Mouse (Mus musculus): ENCODE results near the gene Hinfp. TPM values are rescaled to one million over a fixed set of nuclear protein-coding genes. Genes with fewer than 3 reads are reported as not detected.

The Hinfp gene
- polyA plus RNA-seq, 1 experiment from 2014 or later, result 17.4 TPM

DNA sequence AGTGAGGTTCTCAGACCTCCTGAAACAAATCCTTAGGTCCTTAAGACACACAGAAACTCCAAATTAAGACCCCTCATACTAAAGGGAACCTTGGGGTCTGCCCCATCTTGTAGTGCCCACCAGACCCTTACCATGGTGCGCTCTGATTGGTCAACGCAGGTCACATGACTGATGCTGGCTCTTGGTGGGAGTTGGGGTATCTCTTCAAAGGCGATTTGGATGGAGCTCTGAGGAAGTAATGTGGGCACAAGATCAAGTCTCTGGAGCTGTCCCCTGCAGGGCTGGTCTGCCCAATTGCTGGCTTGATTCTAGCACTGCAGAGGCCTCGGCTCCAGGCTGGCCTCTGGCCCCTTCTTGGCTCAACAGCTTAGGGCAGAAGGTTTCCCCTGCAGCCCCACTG, 12.0 kb upstream of the Hinfp start:
- DNase-seq (ENCODE audit: low spot score), result no peak
- Histone ChIP-seq H3K4me3 (replicated peaks; ENCODE audit: low read length) (no peak overlapping the region), H3K9ac (no peak overlapping the region), H3K4me1 (replicated peaks; ENCODE audit: control insufficient read depth, insufficient read depth, low read length) (peaks cover 36% of the 10 kb centered on the region), H3K9me3 (ENCODE audit: control insufficient read depth, low read length) (no peaks in the 10 kb centered on the region), H3K27me3 (ENCODE audit: control insufficient read depth, insufficient read depth, low read length) (no peaks in the 10 kb centered on the region), H3K27ac (no peak overlapping the region), H3K36me3 (replicated peaks; ENCODE audit: control insufficient read depth, insufficient read depth) (peaks cover 41% of the 10 kb centered on the region), H3K4me2 (replicated peaks) (peak overlapping the region; percentile 93)
- WGBS, result 68% methylated on average over 4 of the region's 4 CpGs
- ATAC-seq (ENCODE audit: low FRiP score), result no peak

- ATAC-seq (ENCODE audit: low FRiP score) (no peak), DNase-seq (ENCODE audit: low spot score) (no peak)
- Histone ChIP-seq H3K27ac (no peak overlapping the region), H3K9me3 (ENCODE audit: control insufficient read depth, low read length) (no peaks in the 10 kb centered on the region), H3K4me1 (replicated peaks; ENCODE audit: control insufficient read depth, insufficient read depth, low read length) (peaks cover 27% of the 10 kb centered on the region), H3K27me3 (ENCODE audit: control insufficient read depth, insufficient read depth, low read length) (no peaks in the 10 kb centered on the region), H3K4me3 (replicated peaks; ENCODE audit: low read length) (no peak overlapping the region), H3K9ac (no peak overlapping the region), H3K4me2 (replicated peaks) (no peak overlapping the region), H3K36me3 (replicated peaks; ENCODE audit: control insufficient read depth, insufficient read depth) (peaks cover 59% of the 10 kb centered on the region)
- WGBS, result 92% methylated on average over 18 of the region's 18 CpGs
These were observed 9.4 kb upstream of the Hinfp start for GRCm38 (mm10) chr9:44314910-44315309.

DNA sequence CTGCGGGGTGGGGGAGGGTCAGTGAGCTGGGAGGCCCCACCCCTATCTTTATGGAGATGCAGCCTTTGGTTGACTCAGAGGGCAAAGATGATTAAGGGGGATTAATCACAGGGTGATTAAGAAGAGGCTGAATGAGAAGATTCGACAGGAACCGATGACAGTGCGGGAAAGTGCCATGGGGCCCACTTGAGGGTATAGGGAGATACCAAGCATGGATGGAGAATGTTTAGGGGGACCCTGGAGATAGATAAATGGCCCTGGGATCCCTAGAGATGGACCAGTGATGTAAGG, 8.7 kb upstream of the Hinfp start:
- Histone ChIP-seq H3K9me3 (ENCODE audit: control insufficient read depth, low read length) (no peaks in the 10 kb centered on the region), H3K4me3 (replicated peaks; ENCODE audit: low read length) (no peak overlapping the region), H3K4me2 (replicated peaks) (no peak overlapping the region), H3K4me1 (replicated peaks; ENCODE audit: control insufficient read depth, insufficient read depth, low read length) (peaks cover 24% of the 10 kb centered on the region), H3K27ac (no peak overlapping the region), H3K9ac (no peak overlapping the region), H3K36me3 (replicated peaks; ENCODE audit: control insufficient read depth, insufficient read depth) (peaks cover 59% of the 10 kb centered on the region), H3K27me3 (ENCODE audit: control insufficient read depth, insufficient read depth, low read length) (no peaks in the 10 kb centered on the region)
- no peak for ATAC-seq (ENCODE audit: low FRiP score)
- 57% methylated on average over 4 of the region's 4 CpGs for WGBS
- no peak for DNase-seq (ENCODE audit: low spot score)

GRCm38 (mm10) chr9:44313476-44314256, 8.2 kb upstream of the Hinfp start:
- Histone ChIP-seq H3K4me1 (replicated peaks; ENCODE audit: control insufficient read depth, insufficient read depth, low read length) (peaks cover 19% of the 10 kb centered on the region), H3K27ac (no peak overlapping the region), H3K4me2 (replicated peaks) (no peak overlapping the region), H3K9me3 (ENCODE audit: control insufficient read depth, low read length) (no peaks in the 10 kb centered on the region), H3K27me3 (ENCODE audit: control insufficient read depth, insufficient read depth, low read length) (no peaks in the 10 kb centered on the region), H3K36me3 (replicated peaks; ENCODE audit: control insufficient read depth, insufficient read depth) (peaks cover 59% of the 10 kb centered on the region), H3K9ac (no peak overlapping the region), H3K4me3 (replicated peaks; ENCODE audit: low read length) (no peak overlapping the region)
- WGBS, result 69% methylated on average over 19 of the region's 19 CpGs
- ATAC-seq (ENCODE audit: low FRiP score) (no peak), DNase-seq (ENCODE audit: low spot score) (no peak)

- 8% methylated on average over 27 of the region's 27 CpGs for WGBS
- ATAC-seq (ENCODE audit: low FRiP score) (no peak), DNase-seq (ENCODE audit: low spot score) (no peak)
- Histone ChIP-seq H3K27ac (peak overlapping the region; percentile 29; the same call in 1 of the 2 replicates), H3K4me2 (replicated peaks) (no peak overlapping the region), H3K4me3 (replicated peaks; ENCODE audit: low read length) (no peak overlapping the region), H3K27me3 (ENCODE audit: control insufficient read depth, insufficient read depth, low read length) (no peaks in the 10 kb centered on the region), H3K4me1 (replicated peaks; ENCODE audit: control insufficient read depth, insufficient read depth, low read length) (no peaks in the 10 kb centered on the region), H3K9me3 (ENCODE audit: control insufficient read depth, low read length) (no peaks in the 10 kb centered on the region), H3K9ac (no peak overlapping the region; the same call in 1 of the 2 replicates), H3K36me3 (replicated peaks; ENCODE audit: control insufficient read depth, insufficient read depth) (peaks cover 58% of the 10 kb centered on the region)
These were observed 6.0 kb upstream of the Hinfp start for GRCm38 (mm10) chr9:44311136-44312134.

GRCm38 (mm10) chr9:44310750-44311135, 5.3 kb upstream of the Hinfp start:
- Histone ChIP-seq H3K27ac (peak overlapping the region; percentile 29; the same call in 1 of the 2 replicates), H3K4me2 (replicated peaks) (no peak overlapping the region), H3K4me3 (replicated peaks; ENCODE audit: low read length) (no peak overlapping the region), H3K4me1 (replicated peaks; ENCODE audit: control insufficient read depth, insufficient read depth, low read length) (no peaks in the 10 kb centered on the region), H3K27me3 (ENCODE audit: control insufficient read depth, insufficient read depth, low read length) (no peaks in the 10 kb centered on the region), H3K9ac (no peak overlapping the region), H3K9me3 (ENCODE audit: control insufficient read depth, low read length) (no peaks in the 10 kb centered on the region), H3K36me3 (replicated peaks; ENCODE audit: control insufficient read depth, insufficient read depth) (peaks cover 51% of the 10 kb centered on the region)
- 25% methylated on average over 10 of the region's 10 CpGs for WGBS
- ATAC-seq (ENCODE audit: low FRiP score) (no peak), DNase-seq (ENCODE audit: low spot score) (no peak)

- H3K4me2 ChIP-seq (replicated peaks), result no peak overlapping the region
- WGBS, result 70% methylated on average over 3 of the region's 3 CpGs
- H3K9me3 ChIP-seq (ENCODE audit: control insufficient read depth, low read length), result no peaks in the 10 kb centered on the region
- DNase-seq (ENCODE audit: low spot score) (no peak), ATAC-seq (ENCODE audit: low FRiP score) (no peak)
- peaks cover 1% of the 10 kb centered on the region for H3K4me1 ChIP-seq (replicated peaks; ENCODE audit: control insufficient read depth, insufficient read depth, low read length)
- no peak overlapping the region for H3K4me3 ChIP-seq (replicated peaks; ENCODE audit: low read length)
- H3K27me3 ChIP-seq (ENCODE audit: control insufficient read depth, insufficient read depth, low read length), result no peaks in the 10 kb centered on the region
- H3K9ac ChIP-seq, result no peak overlapping the region
- H3K36me3 ChIP-seq (replicated peaks; ENCODE audit: control insufficient read depth, insufficient read depth), result peaks cover 41% of the 10 kb centered on the region
- H3K27ac ChIP-seq, result no peak overlapping the region
These were observed 4.3 kb upstream of the Hinfp start for GRCm38 (mm10) chr9:44309756-44310155.

DNA sequence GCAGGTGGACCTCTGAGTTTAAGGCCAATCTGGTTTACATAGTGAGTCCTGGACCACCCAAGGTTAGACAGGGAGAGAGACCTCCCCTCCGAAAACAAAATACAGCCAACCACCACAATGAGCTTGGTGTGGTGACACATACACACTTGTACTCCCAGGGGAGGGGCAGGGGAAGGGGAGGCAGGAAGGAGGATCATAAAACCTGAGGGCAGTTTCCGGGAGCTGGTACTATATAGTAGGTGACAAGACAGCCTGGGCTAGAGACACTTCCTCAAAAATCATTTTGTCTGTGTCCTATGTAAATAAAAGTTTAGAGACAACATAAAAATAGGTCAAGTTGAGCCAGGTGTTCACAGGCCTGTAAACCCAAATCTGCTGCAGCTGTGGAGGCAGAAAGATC, 1.8 kb upstream of the Hinfp start:
- no peak overlapping the region for H3K9ac ChIP-seq
- DNase-seq (ENCODE audit: low spot score), result no peak
- H3K27ac ChIP-seq, result no peak overlapping the region
- H3K36me3 ChIP-seq (replicated peaks; ENCODE audit: control insufficient read depth, insufficient read depth), result peaks cover 20% of the 10 kb centered on the region
- no peak overlapping the region for H3K4me3 ChIP-seq (replicated peaks; ENCODE audit: low read length)
- H3K4me2 ChIP-seq (replicated peaks), result no peak overlapping the region
- WGBS, result 98% methylated on average over 2 of the region's 2 CpGs
- no peaks in the 10 kb centered on the region for H3K27me3 ChIP-seq (ENCODE audit: control insufficient read depth, insufficient read depth, low read length)
- H3K9me3 ChIP-seq (ENCODE audit: control insufficient read depth, low read length), result no peaks in the 10 kb centered on the region
- H3K4me1 ChIP-seq (replicated peaks; ENCODE audit: control insufficient read depth, insufficient read depth, low read length), result peaks cover 15% of the 10 kb centered on the region
- ATAC-seq (ENCODE audit: low FRiP score), result no peak

DNA sequence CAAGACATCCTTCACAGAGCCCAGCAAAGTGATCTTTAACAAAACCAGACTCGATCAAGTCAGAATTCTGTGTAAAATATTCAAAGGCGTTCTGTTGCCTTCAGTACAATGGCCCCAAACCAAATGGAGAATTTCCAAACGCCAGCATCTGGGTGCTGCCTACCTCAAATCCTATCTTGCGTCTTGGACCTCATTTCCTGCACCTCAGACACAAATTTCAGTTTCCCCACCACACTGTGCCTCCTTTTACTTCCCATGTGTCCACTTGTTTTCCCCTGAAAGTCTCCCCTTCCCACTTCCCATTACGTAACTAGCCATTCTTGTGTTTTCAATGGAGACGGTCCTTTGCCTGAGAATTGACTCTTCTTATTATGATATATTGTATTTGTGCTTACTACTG, 1.1 kb upstream of the Hinfp start:
- no peak overlapping the region for H3K27ac ChIP-seq
- ATAC-seq (ENCODE audit: low FRiP score) (no peak), DNase-seq (ENCODE audit: low spot score) (no peak)
- H3K4me3 ChIP-seq (replicated peaks; ENCODE audit: low read length), result no peak overlapping the region
- H3K9me3 ChIP-seq (ENCODE audit: control insufficient read depth, low read length), result no peaks in the 10 kb centered on the region
- peak overlapping the region; percentile 77; the same call in 1 of the 2 replicates for H3K4me2 ChIP-seq (replicated peaks)
- 90% methylated on average over 6 of the region's 6 CpGs for WGBS
- no peak overlapping the region for H3K9ac ChIP-seq
- peaks cover 15% of the 10 kb centered on the region for H3K4me1 ChIP-seq (replicated peaks; ENCODE audit: control insufficient read depth, insufficient read depth, low read length)
- H3K36me3 ChIP-seq (replicated peaks; ENCODE audit: control insufficient read depth, insufficient read depth), result peaks cover 24% of the 10 kb centered on the region
- H3K27me3 ChIP-seq (ENCODE audit: control insufficient read depth, insufficient read depth, low read length), result no peaks in the 10 kb centered on the region
